In genomic region chr6:112495219-112495618, GRCm38 (mm10) we compare ENCODE assay signal across 13 mouse cellular contexts. TPM values are rescaled to one million over a fixed set of nuclear protein-coding genes. Genes with fewer than 3 reads are reported as not detected.
A peak's percentile ranks its signal among the peaks of the same experiment; 100 is the strongest.
DNase-seq lines count a peak whose midpoint lies in the region; ATAC-seq and TF ChIP-seq lines count a peak whose summit lies in the region.
"Had no signal": no experiment of that assay in that cellular context is flagged by ENCODE, and none has a peak within 500 bp of the region (broad histone marks: within the 10 kb centered on the region; RNA-seq: fewer than 3 reads in every experiment).

No protein-coding gene starts in this region.

- no peaks in the 10 kb centered on the region for H3K9me3 ChIP-seq in kidney, embryonic 15.5 days (replicated peaks)
- H3K9me3 ChIP-seq: heart, embryonic 10.5 days; limb, embryonic 15.5 days; megakaryocyte, embryonic 14.5 days had no signal

- H3K4me3 ChIP-seq in kidney, adult 2 months (ENCODE audit: insufficient read depth, low read depth, low read length) = no peak overlapping the region
- no peak overlapping the region for H3K4me3 ChIP-seq in kidney, embryonic 15.5 days (replicated peaks)
- H3K4me3 ChIP-seq: erythroblast, embryonic 14.5 days; heart, embryonic 10.5 days; limb, embryonic 15.5 days; megakaryocyte, embryonic 14.5 days had no signal

- ATAC-seq in kidney, embryonic 15.5 days (replicated peaks; ENCODE audit: low FRiP score) = peak; percentile 55
- no peak for ATAC-seq in megakaryocyte progenitor cell, adult 5-6 weeks (replicated peaks; ENCODE audit: poor library complexity)
- ATAC-seq in inflammation-experienced regulatory T-cells, adult 6 months = no peak

- TF ChIP-seq CTCF in kidney, adult 2 months (conservative IDR thresholded peaks at IDR 0.05; ENCODE audit: insufficient read depth, insufficient read length, low read depth, low read length) = no peak

- WGBS in kidney, adult 2 months = 27% methylated on average over 4 of the region's 4 CpGs
- 7% methylated on average over 4 of the region's 4 CpGs for WGBS in kidney, embryonic 15.5 days

- H3K4me2 ChIP-seq in kidney, embryonic 15.5 days = peak overlapping the region; percentile 36
- H3K4me2 ChIP-seq: limb, embryonic 15.5 days had no signal

- no peaks in the 10 kb centered on the region for H3K27me3 ChIP-seq in kidney, adult 2 months (replicated peaks; ENCODE audit: control insufficient read depth, insufficient read depth, low read length)
- peaks cover 5% of the 10 kb centered on the region for H3K27me3 ChIP-seq in kidney, embryonic 15.5 days

- H3K9ac ChIP-seq in kidney, embryonic 15.5 days = no peak overlapping the region

- H3K4me1 ChIP-seq in kidney, adult 2 months (ENCODE audit: control insufficient read depth, insufficient read depth, low read length) = peaks cover 21% of the 10 kb centered on the region
- peaks cover 44% of the 10 kb centered on the region for H3K4me1 ChIP-seq in kidney, embryonic 15.5 days

- H3K36me3 ChIP-seq in kidney, adult 2 months (ENCODE audit: control insufficient read depth, insufficient read depth, low read length) = no peaks in the 10 kb centered on the region
- no peaks in the 10 kb centered on the region for H3K36me3 ChIP-seq in kidney, embryonic 15.5 days
- H3K36me3 ChIP-seq: heart, embryonic 10.5 days; limb, embryonic 15.5 days had no signal

- no peak overlapping the region for H3K27ac ChIP-seq in kidney, adult 2 months (ENCODE audit: insufficient read depth, low read depth, low read length)
- peak overlapping the region; percentile 87 for H3K27ac ChIP-seq in kidney, embryonic 15.5 days
- H3K27ac ChIP-seq: limb, embryonic 15.5 days had no signal

- peak; percentile 82 for DNase-seq in kidney, adult 2 months
- no peak for DNase-seq in kidney, adult 18-20 months
- peak; percentile 8 for DNase-seq in adipocyte (ENCODE audit: low spot score)
- peak; percentile 35 for DNase-seq in lung, postnatal 25 days (ENCODE audit: low spot score)
- no peak for DNase-seq in ovary, postnatal 36 days (ENCODE audit: low spot score)

- TF ChIP-seq POLR2A in kidney, adult 2 months (IDR thresholded peaks at IDR 0.05; ENCODE audit: low read depth, low read length) = no peak

RNA-seq across cellular contexts. Expression of gene Oxtr, which starts 5.5 kb away (rescaled TPM):
- polyA plus RNA-seq in kidney, adult 2 months (2012; rRNA removed) = 0.88 and 1.8 TPM in 2 replicates
- polyA plus RNA-seq in kidney, embryonic 15.5 days (2015; fragmentation: Nextera tagmentation; extraction: Ambion mirVana) = 5.8 and 6.0 TPM in 2 replicates
- total RNA-seq in megakaryocyte progenitor cell, adult 5-6 weeks (2015) = 0.05 TPM in 1 of 2 replicates, not detected in the other
- total RNA-seq in megakaryocyte progenitor cell, adult 5-6 weeks (2017) = 0.04 TPM in 1 of 2 replicates, not detected in the other
- not detected for polyA plus RNA-seq in inflammation-experienced regulatory T-cells, adult 6 months (2017; shearing (Covaris generic))
- polyA plus RNA-seq: erythroblast, embryonic 14.5 days had no signal

RNA-seq across cellular contexts. Expression of gene Cav3, which starts 35.9 kb away (rescaled TPM):
- 0.50 and 1.4 TPM in 2 replicates for polyA plus RNA-seq in kidney, adult 2 months (2012; rRNA removed)
- polyA plus RNA-seq in kidney, embryonic 15.5 days (2015; fragmentation: Nextera tagmentation; extraction: Ambion mirVana) = 2.1 and 5.2 TPM in 2 replicates
- total RNA-seq in megakaryocyte progenitor cell, adult 5-6 weeks (2015) = not detected in 2 replicates
- total RNA-seq in megakaryocyte progenitor cell, adult 5-6 weeks (2017) = not detected in 2 replicates
- not detected for polyA plus RNA-seq in inflammation-experienced regulatory T-cells, adult 6 months (2017; shearing (Covaris generic))
- total RNA-seq: adrenal gland, postnatal 25 days had no signal
- polyA plus RNA-seq: erythroblast, embryonic 14.5 days had no signal

Comparison
In these comparisons a context has a peak if more than half of its experiments do, and no peak if none do; other contexts are left out.
1. DNase-seq: peak in kidney, adult 2 months (single experiment), adipocyte (single experiment) and lung, postnatal 25 days (single experiment); none in kidney, adult 18-20 months (single experiment) and ovary, postnatal 36 days (single experiment).